Mouse (Mus musculus) heart, postnatal 0 days (tissue): ENCODE measurements around the gene Dync1li1.

Experiments used
- CTCF ChIP-seq: IDR thresholded peaks from 2 replicates; pipeline ENCODE4 v1.5.1; 2016; ENCODE audit warnings: antibody characterized with exemption, control low read depth, low read depth
- EP300 ChIP-seq: IDR thresholded peaks from 2 replicates; pipeline ENCODE4 v1.6.1; 2016; ENCODE audit warnings: antibody characterized with exemption, low read depth

DNA sequence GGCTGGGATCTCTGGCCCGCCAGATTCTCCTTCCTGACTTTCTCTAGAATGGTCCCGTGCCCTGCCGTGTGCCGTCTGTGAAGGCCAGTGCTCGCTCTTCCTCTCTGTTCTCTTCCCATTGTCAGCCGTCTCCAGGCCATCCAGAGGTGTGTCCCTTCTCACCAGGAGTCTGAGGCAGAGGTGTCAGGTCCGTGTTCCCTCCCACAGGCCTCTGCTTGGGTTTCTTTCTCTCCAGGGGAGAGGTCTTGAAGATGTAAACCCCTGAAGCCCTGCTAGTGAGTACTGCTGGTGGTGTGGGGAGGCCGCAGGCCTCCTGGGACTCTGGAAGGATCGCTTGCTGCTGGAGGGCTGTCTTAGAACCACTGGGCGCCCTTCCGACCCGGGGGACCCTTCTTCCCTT lies 58.9 kb downstream of the Dync1li1 start:
- no peak for TF ChIP-seq CTCF
- no peak for TF ChIP-seq EP300
